Mouse (Mus musculus): Measurements from ENCODE around the gene Col13a1. TPM values are rescaled to one million over a fixed set of nuclear protein-coding genes. Genes with fewer than 3 reads are reported as not detected.

Col13a1 gene
- polyA plus RNA-seq, 1 experiment from 2014 or later: 1.5 TPM

- ATAC-seq: no peak
Measured at GRCm38 (mm10) chr10:61832713-61833112, 146.2 kb downstream of the Col13a1 start.

GRCm38 (mm10) chr10:61831741-61832140 lies 147.2 kb downstream of the Col13a1 start:
- Histone ChIP-seq H3K36me3 (replicated peaks; ENCODE audit: insufficient read depth, low read length) (no peaks in the 10 kb centered on the region), H3K9me3 (ENCODE audit: low read length) (no peaks in the 10 kb centered on the region), H3K27me3 (ENCODE audit: insufficient read depth, low read length) (no peaks in the 10 kb centered on the region), H3K4me1 (ENCODE audit: insufficient read depth) (peaks cover 4% of the 10 kb centered on the region; the same call in 1 of the 2 replicates), H3K27ac (ENCODE audit: low read depth) (no peak overlapping the region), H3K4me2 (ENCODE audit: low read depth, low read length) (no peak overlapping the region), H3K4me3 (ENCODE audit: low read depth, low read length) (no peak overlapping the region), H3K9ac (replicated peaks) (no peak overlapping the region)
- WGBS (ENCODE audit: insufficient replicate concordance): 84% methylated on average over 6 of the region's 6 CpGs
- ATAC-seq (no peak), DNase-seq (no peak)
- no peak for TF ChIP-seq EP300 (IDR thresholded peaks at IDR 0.05; ENCODE audit: low read depth)
- TF ChIP-seq CTCF (IDR thresholded peaks at IDR 0.05; ENCODE audit: low read depth): no peak

More at GRCm38 (mm10) chr10:61832713-61833112, 146.2 kb downstream of the Col13a1 start:
- Histone ChIP-seq H3K9ac (replicated peaks) (no peak overlapping the region), H3K4me2 (ENCODE audit: low read depth, low read length) (no peak overlapping the region), H3K36me3 (replicated peaks; ENCODE audit: insufficient read depth, low read length) (no peaks in the 10 kb centered on the region), H3K4me3 (ENCODE audit: low read depth, low read length) (no peak overlapping the region), H3K27ac (ENCODE audit: low read depth) (no peak overlapping the region), H3K9me3 (ENCODE audit: low read length) (no peaks in the 10 kb centered on the region), H3K27me3 (ENCODE audit: insufficient read depth, low read length) (no peaks in the 10 kb centered on the region), H3K4me1 (ENCODE audit: insufficient read depth) (no peaks in the 10 kb centered on the region)
- TF ChIP-seq EP300 (IDR thresholded peaks at IDR 0.05; ENCODE audit: low read depth) (no peak), CTCF (IDR thresholded peaks at IDR 0.05; ENCODE audit: low read depth) (no peak)
- DNase-seq: no peak
- WGBS (ENCODE audit: insufficient replicate concordance): 68% methylated on average over 11 of the region's 11 CpGs

GRCm38 (mm10) chr10:61831251-61831650 lies 147.7 kb downstream of the Col13a1 start:
- H3K4me1 ChIP-seq (ENCODE audit: insufficient read depth): peaks cover 4% of the 10 kb centered on the region; the same call in 1 of the 2 replicates
- H3K36me3 ChIP-seq (replicated peaks; ENCODE audit: insufficient read depth, low read length): no peaks in the 10 kb centered on the region
- no peak overlapping the region for H3K4me2 ChIP-seq (ENCODE audit: low read depth, low read length)
- no peak for DNase-seq
- no peaks in the 10 kb centered on the region for H3K9me3 ChIP-seq (ENCODE audit: low read length)
- 76% methylated on average over 12 of the region's 12 CpGs for WGBS (ENCODE audit: insufficient replicate concordance)
- H3K27ac ChIP-seq (ENCODE audit: low read depth): no peak overlapping the region
- no peak overlapping the region for H3K9ac ChIP-seq (replicated peaks)
- no peak overlapping the region for H3K4me3 ChIP-seq (ENCODE audit: low read depth, low read length)
- no peak for ATAC-seq
- TF ChIP-seq EP300 (IDR thresholded peaks at IDR 0.05; ENCODE audit: low read depth) (no peak), CTCF (IDR thresholded peaks at IDR 0.05; ENCODE audit: low read depth) (no peak)
- no peaks in the 10 kb centered on the region for H3K27me3 ChIP-seq (ENCODE audit: insufficient read depth, low read length)

- Histone ChIP-seq H3K9me3 (ENCODE audit: low read length) (no peaks in the 10 kb centered on the region), H3K27ac (ENCODE audit: low read depth) (no peak overlapping the region), H3K9ac (replicated peaks) (no peak overlapping the region), H3K4me1 (ENCODE audit: insufficient read depth) (peaks cover 4% of the 10 kb centered on the region; the same call in 1 of the 2 replicates), H3K27me3 (ENCODE audit: insufficient read depth, low read length) (no peaks in the 10 kb centered on the region), H3K4me2 (ENCODE audit: low read depth, low read length) (no peak overlapping the region), H3K36me3 (replicated peaks; ENCODE audit: insufficient read depth, low read length) (no peaks in the 10 kb centered on the region), H3K4me3 (ENCODE audit: low read depth, low read length) (no peak overlapping the region)
- TF ChIP-seq EP300 (IDR thresholded peaks at IDR 0.05; ENCODE audit: low read depth): no peak
- no peak for TF ChIP-seq CTCF (IDR thresholded peaks at IDR 0.05; ENCODE audit: low read depth)
- WGBS (ENCODE audit: insufficient replicate concordance): 49% methylated on average over 9 of the region's 9 CpGs
- ATAC-seq (no peak), DNase-seq (no peak)
Measured at GRCm38 (mm10) chr10:61830817-61831216, 148.1 kb downstream of the Col13a1 start.

GRCm38 (mm10) chr10:61829046-61829445 lies 149.9 kb downstream of the Col13a1 start:
- Histone ChIP-seq H3K4me2 (ENCODE audit: low read depth, low read length) (no peak overlapping the region), H3K4me1 (ENCODE audit: insufficient read depth) (peaks cover 4% of the 10 kb centered on the region; the same call in 1 of the 2 replicates), H3K4me3 (ENCODE audit: low read depth, low read length) (no peak overlapping the region), H3K9me3 (ENCODE audit: low read length) (no peaks in the 10 kb centered on the region), H3K27me3 (ENCODE audit: insufficient read depth, low read length) (no peaks in the 10 kb centered on the region), H3K9ac (replicated peaks) (no peak overlapping the region), H3K36me3 (replicated peaks; ENCODE audit: insufficient read depth, low read length) (no peaks in the 10 kb centered on the region), H3K27ac (ENCODE audit: low read depth) (no peak overlapping the region)
- DNase-seq: no peak
- ATAC-seq: no peak
- WGBS (ENCODE audit: insufficient replicate concordance): 65% methylated on average over 4 of the region's 4 CpGs
- TF ChIP-seq EP300 (IDR thresholded peaks at IDR 0.05; ENCODE audit: low read depth): no peak
- TF ChIP-seq CTCF (IDR thresholded peaks at IDR 0.05; ENCODE audit: low read depth): no peak

- H3K36me3 ChIP-seq (replicated peaks; ENCODE audit: insufficient read depth, low read length): no peaks in the 10 kb centered on the region
- DNase-seq (no peak), ATAC-seq (no peak)
- H3K27me3 ChIP-seq (ENCODE audit: insufficient read depth, low read length): no peaks in the 10 kb centered on the region
- peaks cover 4% of the 10 kb centered on the region; the same call in 1 of the 2 replicates for H3K4me1 ChIP-seq (ENCODE audit: insufficient read depth)
- H3K4me2 ChIP-seq (ENCODE audit: low read depth, low read length): no peak overlapping the region
- TF ChIP-seq EP300 (IDR thresholded peaks at IDR 0.05; ENCODE audit: low read depth): no peak
- TF ChIP-seq CTCF (IDR thresholded peaks at IDR 0.05; ENCODE audit: low read depth): no peak
- WGBS (ENCODE audit: insufficient replicate concordance): 82% methylated on average over 32 of the region's 32 CpGs
- H3K9me3 ChIP-seq (ENCODE audit: low read length): no peaks in the 10 kb centered on the region
- H3K4me3 ChIP-seq (ENCODE audit: low read depth, low read length): no peak overlapping the region
- H3K9ac ChIP-seq (replicated peaks): no peak overlapping the region
- H3K27ac ChIP-seq (ENCODE audit: low read depth): no peak overlapping the region
Measured at GRCm38 (mm10) chr10:61827950-61828936, 150.7 kb downstream of the Col13a1 start.
